Mouse (Mus musculus) inflammation-experienced regulatory T-cells, adult 6 months (primary cell): Measurements from ENCODE around the gene Galntl5. TPM values are rescaled to one million over a fixed set of nuclear protein-coding genes. Genes with fewer than 3 reads are reported as not detected.
"Not testable (repeated sequence)": the region's sequence is repeated elsewhere in the genome, so short reads cannot be mapped to it uniquely, and the experiment has no call there.

ENCODE experiments used
- ATAC-seq: one replicate; pipeline ENCODE4 v1.8.0; 2017
- polyA plus RNA-seq, 3 experiments: library from polyadenylated mRNA; unstranded; fragments of 100-300 nt; shearing (Covaris generic); gene quantifications; one replicate each; pipeline ENCODE4 v1.2.1; 2017

Gene Galntl5
- polyA plus RNA-seq, result not detected

DNA sequence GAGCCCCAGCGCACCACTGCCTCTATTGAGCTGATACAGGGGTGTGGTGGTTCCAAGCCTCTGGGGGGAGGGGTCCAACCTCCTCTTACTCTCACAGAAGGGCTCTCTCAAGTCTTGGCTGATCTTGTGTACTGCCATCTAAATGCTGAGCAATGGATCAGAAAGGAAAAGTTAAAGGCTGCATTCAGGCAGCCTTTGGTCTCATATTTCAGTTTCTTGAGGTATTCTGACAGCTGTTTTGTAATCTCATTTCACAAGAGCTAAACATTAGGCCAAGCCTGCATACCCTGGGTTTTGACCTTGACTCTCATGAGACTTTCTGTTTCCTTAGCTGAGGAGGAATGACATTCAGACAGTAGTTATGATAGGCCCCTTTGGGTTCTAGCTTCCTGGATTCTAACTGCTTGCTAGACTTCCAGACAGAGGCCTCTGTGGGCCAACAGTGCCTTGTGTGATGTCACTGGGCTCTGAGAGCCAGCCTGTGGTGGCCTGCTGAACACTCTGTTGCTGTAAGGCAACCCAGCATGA is at the start of gene Galntl5:
Gene Galntl5, plus strand, starts transcription at position 457 of the 528 bp plus-strand sequence.
- ATAC-seq, result no peak

DNA sequence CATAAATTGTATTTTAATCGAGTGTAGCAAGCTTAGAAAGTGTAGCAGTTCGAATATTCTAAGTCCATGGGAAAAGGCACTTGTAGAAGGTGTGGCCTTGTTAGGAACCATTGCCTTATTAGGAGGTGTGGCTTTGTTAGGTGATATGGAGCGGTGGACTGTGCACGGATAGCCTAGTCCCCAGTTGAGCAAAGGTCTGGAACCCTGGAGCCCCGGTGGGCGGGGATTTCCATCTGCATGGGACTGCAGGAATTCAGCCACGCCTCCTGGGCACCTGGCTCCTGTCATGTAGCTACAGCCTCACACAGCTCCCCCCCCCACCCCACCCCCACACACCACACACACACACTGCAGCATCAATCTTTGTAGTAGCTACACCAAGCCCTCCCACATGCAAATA is 34.6 kb upstream of the Galntl5 start:
- ATAC-seq, result no peak

DNA sequence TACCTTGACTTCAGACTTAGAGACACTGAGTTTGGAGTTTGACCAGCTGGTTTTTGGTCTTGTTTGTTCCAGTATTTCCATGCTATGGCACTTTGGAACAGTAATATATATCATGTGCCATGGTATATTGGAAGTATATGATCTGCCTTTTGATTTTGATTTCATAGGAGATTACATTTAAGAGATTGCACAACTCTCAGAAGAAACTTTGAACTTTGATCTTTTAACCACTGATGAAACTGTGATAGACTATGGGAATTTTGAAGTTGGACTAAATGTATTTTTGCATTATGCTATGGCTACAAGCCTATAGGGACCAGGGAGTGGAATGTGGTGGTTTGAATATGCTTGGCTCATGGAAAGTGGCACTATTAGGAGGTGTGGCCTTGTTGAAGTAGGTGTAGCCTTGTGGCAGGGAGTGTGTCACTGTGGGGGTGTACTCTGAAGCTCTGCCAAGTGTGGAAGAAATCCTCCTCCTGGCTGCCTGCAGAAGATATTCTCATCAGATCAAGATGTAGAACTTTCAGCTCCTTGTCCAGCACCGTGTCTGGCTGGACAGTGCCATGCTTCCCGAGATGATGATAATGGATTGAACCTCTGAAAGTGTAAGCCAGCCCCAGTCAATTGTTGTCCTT is 31.8 kb upstream of the Galntl5 start:
- no peak for ATAC-seq

DNA sequence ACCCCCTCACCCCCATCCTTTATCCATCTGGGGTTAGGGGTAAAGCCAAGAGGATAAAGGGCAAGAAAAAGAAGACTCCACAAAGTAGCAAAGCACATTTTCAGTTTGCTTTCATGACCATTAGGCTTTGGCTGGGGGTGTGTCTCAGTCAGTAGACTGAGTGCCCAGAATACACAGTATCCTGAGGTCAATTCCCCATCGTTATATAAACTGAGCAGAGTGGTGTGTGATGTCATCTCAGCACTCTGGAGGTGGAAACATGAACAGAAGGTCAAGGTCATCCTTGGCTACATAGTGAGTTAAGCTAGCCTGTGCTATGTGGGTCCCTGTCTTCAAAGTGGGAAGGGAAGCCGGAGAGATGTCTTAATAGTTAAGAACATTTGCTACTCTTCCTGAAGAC is 27.8 kb upstream of the Galntl5 start:
- ATAC-seq, result no peak

DNA sequence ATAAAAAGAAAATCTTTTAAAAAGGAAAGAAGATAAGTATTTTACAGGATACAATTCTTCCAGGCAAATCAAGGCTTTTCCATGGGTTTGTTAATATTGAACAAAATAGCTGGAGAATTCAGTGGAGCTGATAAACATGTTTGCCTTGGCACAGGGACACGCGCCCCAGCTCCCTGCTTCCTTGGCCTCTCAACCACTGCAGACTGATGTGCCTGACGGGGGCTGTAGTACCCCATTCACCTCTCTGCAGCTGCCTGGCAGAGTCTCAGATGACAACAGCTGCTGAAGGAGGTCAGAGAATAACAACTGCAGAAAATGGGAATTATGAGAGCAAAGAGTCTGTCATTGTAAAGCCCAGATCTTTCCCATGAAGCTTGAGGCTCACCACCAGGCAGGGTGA is 27.3 kb upstream of the Galntl5 start:
- ATAC-seq, result no peak

DNA sequence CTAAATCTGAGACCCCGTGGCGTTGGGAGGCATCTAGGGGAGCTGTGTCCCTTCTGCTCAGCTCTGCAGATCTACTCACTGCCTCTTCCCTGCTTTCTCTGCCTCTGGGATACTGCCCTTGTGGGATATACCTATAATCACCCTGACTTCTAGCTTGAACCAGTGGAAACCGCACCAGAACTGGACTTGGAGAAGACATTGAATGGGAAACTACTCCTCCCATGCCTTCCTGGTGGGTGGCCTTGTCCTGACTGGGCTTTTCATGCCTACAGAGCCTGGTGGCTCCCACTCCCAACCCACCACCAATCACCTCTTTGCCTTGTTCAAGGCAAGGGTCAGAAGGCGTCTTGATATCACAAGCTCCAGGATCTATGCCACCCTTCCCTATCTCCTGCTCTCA is 26.4 kb upstream of the Galntl5 start:
- ATAC-seq, result no peak

DNA sequence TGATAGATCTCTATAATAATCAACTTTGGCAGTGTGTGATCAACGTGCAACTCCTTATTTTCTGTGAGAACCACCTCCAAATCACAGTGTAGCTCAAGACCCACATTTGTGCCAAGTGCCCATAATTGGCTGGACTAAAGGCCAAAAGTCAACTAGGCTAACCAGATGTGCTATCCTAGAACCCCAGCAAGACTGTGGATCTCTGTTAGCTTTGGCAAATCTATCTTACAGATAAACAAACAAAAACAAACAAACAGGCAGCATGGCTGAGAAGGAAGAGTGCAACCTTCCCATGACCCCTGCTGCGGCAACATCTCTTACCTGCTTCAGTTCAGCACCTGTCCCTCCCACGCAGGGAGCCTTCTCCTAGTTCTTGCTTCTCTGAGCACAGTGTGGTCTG is 25.9 kb upstream of the Galntl5 start:
- ATAC-seq, result no peak

DNA sequence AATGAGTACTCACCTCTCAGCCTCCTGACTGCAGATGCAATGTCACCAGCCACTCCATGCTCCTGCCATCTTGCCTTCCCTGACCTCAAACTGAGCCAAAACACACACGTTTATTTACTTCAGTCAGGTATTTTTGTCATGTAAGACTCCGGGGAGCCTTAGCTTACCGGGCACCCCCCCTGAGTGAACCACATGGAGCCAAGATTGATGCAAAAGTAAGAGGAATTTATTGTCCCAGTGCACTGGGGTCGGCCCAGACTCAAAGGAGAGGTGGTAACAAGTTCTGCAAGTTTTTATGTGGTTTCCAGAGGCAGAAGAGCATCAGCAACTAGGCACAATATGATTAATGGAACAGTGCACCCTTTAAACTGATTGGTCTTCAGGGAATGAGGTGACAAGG is 24.1 kb upstream of the Galntl5 start:
- no peak for ATAC-seq

DNA sequence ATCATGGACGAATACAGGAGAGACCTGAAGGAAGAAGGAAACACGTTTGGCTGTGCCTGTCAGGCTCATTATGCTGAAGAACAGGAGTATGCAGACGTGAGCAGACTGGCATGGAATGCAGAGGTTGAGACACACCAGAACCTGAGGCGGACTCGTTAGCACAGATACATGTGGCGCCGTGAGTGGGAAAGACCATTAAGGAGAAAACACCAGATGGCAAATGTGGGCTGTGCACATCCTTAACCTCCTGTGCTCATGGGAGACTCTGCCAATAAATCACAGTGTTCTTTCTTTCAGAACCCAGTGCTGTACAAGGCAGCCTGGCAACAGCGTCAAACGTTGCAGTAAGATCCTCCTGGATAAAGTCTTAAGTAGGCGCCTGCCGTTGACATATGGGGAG is 20.7 kb upstream of the Galntl5 start:
- ATAC-seq, result no peak

DNA sequence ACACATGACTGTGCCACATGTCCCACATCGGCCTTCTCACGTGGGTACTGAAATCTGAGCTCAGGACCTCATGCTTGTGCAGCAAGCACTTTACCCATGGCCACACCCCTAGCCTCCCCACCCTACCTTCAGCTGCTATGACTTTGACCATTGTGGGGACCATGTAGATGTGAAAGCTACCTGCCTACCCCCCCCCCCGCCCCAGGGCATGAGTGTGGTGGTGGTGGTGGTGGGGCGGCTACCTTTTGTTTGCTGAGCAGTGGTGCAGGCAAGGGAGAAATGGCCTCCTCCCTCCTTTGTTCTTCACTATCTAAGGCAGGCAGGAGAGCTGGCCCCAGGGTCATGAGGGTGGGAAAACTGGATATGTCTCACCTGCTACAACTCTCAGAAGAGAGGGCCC is 18.3 kb upstream of the Galntl5 start:
- ATAC-seq, result no peak

DNA sequence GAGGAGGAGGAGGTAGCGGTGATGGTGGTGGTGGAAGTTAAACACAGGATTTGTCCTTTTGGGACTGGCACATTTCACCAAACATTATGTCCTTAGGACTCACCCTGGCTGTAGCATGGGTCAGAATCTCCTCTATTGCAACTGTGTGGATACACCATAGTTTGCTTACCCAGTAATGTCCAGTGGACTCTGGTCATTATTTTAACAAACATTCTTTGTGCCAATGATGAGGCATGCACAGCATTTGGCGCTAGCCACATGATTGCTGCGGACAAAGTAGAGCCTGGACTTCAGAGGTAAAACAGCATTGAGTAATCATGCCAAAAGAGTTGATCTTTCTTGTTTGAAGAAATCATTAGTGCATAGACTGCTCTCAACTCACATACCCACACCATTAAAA is 17.3 kb upstream of the Galntl5 start:
- ATAC-seq, result no peak

DNA sequence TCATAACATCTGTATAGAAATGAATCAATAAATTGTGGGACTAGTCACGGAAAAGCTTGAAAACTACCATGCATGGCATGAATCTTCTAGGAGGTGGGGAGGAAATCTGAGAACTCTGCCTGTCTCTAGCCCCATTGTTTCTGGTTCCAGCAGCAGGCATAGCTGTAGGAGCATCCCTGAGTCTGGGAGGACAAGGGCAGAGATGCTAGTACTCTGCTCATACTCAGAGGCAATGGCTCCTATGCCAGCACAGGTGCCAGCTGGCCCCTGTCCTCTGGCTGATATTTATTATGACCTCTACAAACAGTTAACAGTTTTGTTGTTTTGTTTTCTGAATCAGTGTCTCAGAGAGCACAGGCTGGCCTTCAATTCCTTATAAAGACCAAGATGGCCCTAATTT is 16.9 kb upstream of the Galntl5 start:
- ATAC-seq, result no peak

DNA sequence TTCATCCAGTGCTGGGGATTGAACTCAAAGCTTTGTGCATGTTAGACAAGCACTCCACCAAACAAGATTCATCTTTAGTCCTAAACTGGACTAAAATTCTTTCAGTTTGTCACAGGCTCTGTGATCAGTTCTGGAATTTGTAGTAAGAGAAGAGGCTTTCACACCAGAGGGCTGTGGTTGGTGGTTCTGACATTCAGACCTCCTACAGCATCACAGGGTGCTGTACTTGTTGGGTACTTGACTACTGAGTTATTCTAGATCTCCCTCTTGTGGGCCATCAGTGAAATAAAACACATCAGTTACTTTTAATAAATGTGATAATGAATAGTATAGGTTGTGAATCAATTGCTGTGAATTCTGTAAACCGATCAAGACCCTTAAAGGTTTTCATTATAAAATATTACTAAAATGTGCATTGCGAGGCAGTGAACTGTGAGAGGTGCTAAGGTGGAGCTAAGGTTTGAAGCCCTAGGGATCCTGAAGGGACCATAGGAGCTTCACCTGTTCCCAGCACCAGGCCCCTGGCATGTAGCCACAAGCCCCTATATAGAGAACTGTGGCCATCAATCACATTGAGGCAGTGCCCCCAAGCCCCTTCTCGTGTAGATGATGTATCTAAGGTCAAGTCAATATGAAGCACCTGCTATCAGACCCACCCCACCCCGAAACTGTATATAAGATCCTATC is 16.0 kb upstream of the Galntl5 start:
- ATAC-seq, result no peak

DNA sequence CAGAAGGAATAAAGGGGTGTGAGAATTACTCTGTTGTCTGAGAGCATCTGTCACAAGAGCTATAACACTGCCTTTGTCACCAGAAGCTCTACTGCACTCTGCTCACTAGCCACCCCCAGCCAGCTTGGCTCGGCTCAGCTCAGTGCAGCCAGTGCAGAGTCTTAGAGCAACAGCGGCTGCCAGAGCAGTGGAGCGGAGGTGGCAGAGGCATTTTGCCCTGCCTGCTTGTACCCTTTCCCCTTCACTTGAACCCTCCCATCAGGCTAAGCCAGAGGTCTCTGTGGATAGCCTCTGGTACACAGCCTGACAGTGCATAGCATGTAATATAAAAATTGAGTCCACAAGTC is 15.5 kb upstream of the Galntl5 start:
- ATAC-seq, result no peak

DNA sequence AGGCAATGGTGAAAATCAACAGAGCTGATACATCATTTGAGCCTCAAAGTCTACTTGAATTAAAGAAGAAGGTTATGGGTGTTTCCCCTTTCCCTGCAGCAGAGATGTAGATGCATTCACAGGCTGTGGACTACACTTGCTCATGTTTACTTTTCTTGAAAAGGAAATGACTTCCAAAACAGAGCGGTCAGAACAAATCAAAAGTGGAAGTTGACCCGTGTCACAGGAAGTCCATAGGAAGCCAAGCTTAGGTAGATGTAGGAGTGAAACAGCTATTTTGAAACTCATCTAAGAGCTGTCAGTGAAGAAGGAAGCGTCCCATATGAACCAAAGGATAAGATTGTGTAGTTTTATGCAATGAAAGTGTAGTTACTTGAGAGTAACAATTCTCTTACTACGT is 14.6 kb upstream of the Galntl5 start:
- no peak for ATAC-seq

DNA sequence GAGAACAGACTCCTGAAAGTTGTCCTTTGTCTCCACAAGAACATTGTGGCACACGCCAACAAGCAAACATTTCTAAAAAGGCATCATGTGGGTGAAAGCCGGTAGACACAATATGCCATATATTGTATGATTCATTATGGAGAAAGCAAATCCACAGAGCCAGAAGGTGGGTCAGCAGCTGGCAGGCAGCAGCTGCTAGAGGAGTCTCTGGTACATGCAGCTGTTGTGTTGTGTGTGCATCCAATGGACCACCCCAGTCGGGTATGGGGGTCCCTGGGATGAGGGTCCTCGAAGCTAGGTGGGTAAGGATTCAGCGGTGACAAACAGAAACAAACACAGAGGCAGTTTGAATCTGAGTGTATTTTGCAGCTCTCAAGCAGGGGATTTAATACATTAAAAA is 3.3 kb upstream of the Galntl5 start:
- ATAC-seq, result not testable (repeated sequence)

DNA sequence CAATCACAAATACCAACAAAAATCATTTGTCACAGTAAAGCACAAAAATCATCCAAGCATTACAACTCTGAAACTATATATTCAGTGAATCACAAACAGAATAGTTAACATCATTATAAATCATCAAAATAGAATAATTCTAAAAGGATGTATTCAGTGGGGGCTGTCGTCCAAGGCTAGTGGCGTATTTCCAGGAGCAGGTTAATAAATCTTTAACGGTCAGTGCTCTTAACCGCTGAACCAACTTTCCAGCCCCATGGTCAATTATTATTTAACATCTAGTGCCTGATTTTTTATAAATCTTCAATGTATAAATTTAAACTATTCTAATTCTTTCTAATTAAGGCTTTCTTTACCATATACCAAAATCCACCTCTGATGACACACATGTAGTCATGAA is 2.7 kb upstream of the Galntl5 start:
- not testable (repeated sequence) for ATAC-seq

DNA sequence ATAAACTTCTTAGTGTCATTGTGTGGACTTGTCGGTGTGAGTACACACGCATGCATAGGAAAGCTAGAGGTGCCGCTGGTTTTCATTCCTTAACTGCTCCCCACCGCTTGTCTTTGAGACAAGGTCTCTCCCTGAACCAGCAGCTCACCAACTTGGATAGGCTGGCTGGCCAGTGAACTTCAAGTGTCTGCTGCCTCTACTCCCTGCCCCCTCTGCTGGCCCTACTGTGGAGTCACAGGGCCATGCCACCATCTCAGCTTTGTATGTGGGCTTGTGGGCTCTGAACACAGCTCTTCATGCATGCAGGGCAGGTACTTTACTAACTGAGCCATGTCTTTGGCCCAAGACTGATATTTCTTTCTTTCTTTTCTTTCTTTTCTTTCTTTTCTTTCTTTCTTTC is 2.0 kb upstream of the Galntl5 start:
- no peak for ATAC-seq

DNA sequence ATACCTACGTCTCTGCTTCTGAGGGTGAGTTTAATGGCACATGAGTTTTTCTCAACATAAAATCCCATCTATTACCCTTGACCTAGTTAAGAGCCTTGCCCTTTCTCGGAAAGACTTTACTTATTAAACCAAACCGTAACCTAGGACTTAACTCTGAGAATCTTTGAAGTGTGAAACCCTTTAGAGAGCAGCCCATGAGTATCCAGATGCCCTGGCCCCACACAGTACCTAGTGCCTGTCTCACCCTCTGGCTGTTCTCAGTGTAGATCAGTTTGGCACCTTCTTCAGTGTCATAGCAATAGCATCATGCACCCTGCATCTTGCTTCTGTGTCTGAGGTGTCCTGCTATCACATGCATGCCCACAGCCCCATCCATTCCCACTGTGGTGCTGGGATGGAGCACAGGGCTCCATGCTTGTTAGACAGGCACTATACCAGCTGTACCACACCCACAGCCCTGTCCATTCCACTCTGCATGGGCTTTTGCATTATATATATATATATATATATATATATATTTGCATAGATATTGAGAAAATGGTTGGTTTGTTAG is 1.2 kb upstream of the Galntl5 start:
- no peak for ATAC-seq

DNA sequence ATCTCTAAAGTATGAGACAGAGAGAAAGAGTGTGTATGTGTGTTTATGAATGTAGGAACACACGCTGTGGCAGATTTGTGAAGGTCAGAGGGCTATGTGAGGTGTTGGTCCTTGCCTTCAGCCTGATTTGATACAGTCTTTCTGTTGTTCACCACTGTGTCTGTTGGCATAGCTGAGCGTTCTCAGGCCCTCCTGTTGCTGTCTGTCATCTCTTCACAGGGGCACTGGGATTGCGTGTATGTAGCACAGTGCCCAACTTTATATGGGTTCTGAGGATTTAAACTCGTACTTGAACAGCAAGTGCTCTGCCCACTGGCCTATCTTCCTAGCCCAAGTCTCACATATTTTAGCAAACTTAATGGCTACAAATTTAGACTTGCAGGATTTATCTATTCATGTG is 2.3 kb downstream of the Galntl5 start:
- ATAC-seq, result no peak

DNA sequence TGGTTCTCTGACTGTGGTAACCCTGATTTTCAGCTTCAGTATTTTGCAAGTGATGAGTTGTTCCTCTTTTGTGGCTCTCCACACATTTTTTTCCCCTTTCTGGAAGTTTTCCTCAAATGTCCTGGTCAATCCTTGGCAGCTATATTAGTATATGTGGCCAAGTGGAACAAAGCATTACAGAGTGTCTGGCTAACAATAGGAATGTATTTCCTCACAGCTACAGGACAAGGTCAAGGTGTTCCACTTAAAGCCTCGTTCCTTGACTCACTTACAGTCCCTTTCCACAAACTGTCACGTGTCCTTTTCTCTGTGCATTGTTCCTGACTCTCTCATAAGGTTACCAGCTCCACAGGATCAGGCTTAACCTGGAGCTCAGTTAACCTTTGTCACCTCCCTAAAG is 3.3 kb downstream of the Galntl5 start:
- no peak for ATAC-seq

DNA sequence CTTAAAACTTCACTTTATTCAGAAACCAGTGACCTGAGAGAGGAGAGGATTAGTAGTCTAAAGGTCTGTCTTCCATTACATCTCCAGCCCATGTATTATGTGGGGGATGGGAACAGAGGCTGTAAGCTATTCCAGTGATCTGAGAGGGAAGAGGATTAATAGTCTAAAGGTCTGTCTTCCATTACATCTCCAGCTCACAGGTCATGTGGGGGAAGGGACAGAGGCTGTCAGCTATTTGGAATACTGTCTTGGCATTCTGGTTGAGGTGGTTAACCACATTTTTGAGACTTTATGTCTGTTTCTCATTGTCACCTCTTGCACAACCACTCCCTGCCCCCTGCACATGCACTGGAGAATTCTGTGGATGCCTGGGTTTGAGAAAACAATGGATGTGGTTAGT is 6.5 kb downstream of the Galntl5 start:
- no peak for ATAC-seq

DNA sequence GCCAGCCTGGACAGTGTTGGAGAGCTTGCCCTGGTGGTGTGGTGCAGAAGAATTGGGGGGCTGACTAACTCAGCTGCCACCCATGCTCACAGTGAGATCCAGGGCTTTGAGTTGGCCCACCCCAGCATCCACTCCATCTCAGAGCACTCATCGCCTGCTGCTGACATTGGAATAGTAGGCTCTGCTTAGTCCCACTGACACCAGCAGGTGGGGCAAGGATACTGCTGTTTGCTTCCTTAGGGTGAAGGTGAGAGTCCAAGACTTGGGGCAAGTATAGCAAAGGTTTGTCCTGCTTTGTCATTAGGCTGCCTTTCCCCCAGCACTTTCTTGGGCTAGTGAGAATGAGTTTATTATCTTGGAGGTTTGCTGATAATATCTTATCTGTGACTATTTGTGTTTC is 7.5 kb downstream of the Galntl5 start:
- ATAC-seq, result no peak

DNA sequence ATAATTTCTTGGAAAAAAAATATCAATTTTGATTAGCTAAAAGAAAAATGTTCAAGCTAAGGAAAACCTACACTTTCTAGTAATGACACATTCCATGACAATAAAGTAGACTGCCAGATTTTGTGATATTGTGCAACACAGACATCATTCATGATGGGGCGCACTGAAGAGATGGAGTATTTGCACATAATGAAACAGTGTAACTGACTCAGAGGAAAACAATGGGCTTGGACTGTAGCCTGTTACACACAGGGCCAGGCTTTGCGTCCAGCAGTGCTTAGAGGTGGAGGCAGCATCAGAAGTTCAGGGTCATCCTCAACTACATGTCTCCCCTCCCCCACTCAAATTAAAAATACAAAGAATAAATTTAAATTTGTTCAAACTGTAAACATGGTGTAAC is 9.3 kb downstream of the Galntl5 start:
- no peak for ATAC-seq
